14 mouse cellular contexts compared by ENCODE assay signal in the genomic region with DNA sequence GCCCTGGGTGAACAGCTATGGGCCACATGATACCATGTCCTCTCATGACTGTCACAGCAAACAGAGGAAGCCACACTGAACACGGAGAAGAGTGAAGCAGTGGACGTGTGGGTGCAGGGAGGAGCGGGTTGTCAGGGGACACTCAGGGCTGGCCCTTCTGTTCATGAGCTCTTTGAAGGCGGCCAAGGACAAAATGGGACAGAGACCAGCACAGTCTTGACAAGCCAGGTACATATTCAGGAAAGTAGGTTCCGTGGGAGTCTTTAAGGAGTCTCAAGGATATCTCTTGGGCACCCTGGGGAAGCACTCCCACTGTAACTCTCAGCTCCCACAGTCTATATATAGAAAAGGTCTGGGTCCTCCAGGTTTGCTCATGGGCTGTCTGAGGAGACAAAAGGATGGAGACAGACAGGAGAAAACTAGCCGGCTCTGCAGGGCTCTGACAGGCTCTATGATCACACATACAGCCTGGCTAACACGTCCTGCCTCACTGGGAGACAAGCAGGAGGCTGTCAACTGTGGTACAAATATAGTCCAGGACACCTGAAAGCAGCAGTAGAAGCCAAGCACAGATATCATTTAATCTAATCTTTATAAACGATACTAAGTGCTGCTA.
"Had no signal": no experiment of that assay in that cellular context is flagged by ENCODE, and none has a peak within 500 bp of the region (broad histone marks: within the 10 kb centered on the region; RNA-seq: fewer than 3 reads in every experiment).

No protein-coding gene starts in this region.

- H3K36me3 ChIP-seq: liver, embryonic 13.5 days; lung, embryonic 15.5 days had no signal

- H3K4me1 ChIP-seq: limb, embryonic 12.5 days; liver, embryonic 13.5 days; lung, embryonic 15.5 days; neural tube, embryonic 12.5 days had no signal

- H3K9ac ChIP-seq: limb, embryonic 12.5 days; liver, embryonic 13.5 days; liver, postnatal 0 days; lung, embryonic 15.5 days; neural tube, embryonic 12.5 days had no signal

- DNase-seq: kidney, postnatal 4 days; liver; liver, embryonic 13.5 days; liver, postnatal 0 days; lung, postnatal 14 days; midbrain, embryonic 14.5 days; thymus, postnatal 4 days had no signal

- H3K27me3 ChIP-seq: limb, embryonic 12.5 days; liver, embryonic 13.5 days; lung, embryonic 15.5 days; neural tube, embryonic 12.5 days had no signal

- H3K4me3 ChIP-seq: layer of hippocampus, adult 2 months; limb, embryonic 12.5 days; liver, embryonic 13.5 days; lung, embryonic 15.5 days; neural tube, embryonic 12.5 days had no signal

- H3K4me2 ChIP-seq: limb, embryonic 12.5 days; liver, embryonic 13.5 days; lung, embryonic 15.5 days; neural tube, embryonic 12.5 days had no signal

- ATAC-seq: liver, postnatal 0 days had no signal

- H3K9me3 ChIP-seq: limb, embryonic 12.5 days; liver, embryonic 13.5 days; lung, embryonic 15.5 days; neural tube, embryonic 12.5 days had no signal

- H3K27ac ChIP-seq: kidney, postnatal 0 days; layer of hippocampus, adult 2 months; limb, embryonic 12.5 days; liver, embryonic 13.5 days; lung, embryonic 15.5 days; macrophage; neural tube, embryonic 12.5 days; stomach, postnatal 0 days had no signal
